18 mouse cellular contexts compared by ENCODE assay signal in genomic region chr3:156463299-156463698, GRCm38 (mm10).
"Had no signal": no experiment of that assay in that cellular context is flagged by ENCODE, and none has a peak within 500 bp of the region (broad histone marks: within the 10 kb centered on the region; RNA-seq: fewer than 3 reads in every experiment).

No protein-coding gene starts in this region.

- ATAC-seq: midbrain, embryonic 15.5 days had no signal

- H3K4me1 ChIP-seq: liver, embryonic 13.5 days; midbrain, embryonic 12.5 days; midbrain, embryonic 15.5 days; neural tube, embryonic 12.5 days; neural tube, embryonic 15.5 days had no signal

- H3K4me3 ChIP-seq: layer of hippocampus, adult 2 months; left cerebral cortex, adult 2 months; liver, embryonic 13.5 days; midbrain, embryonic 12.5 days; midbrain, embryonic 15.5 days; neural tube, embryonic 12.5 days; neural tube, embryonic 15.5 days had no signal

- DNase-seq: kidney, adult 2 months; kidney, postnatal 25 days; layer of hippocampus, postnatal 36 days; liver, embryonic 13.5 days; lung, adult 2 months; lung, postnatal 14 days; right cerebral cortex, adult 18-20 months; right cerebral cortex, postnatal 14 days; right cerebral cortex, postnatal 4 days; thymus, adult 2 months; thymus, postnatal 14 days; thymus, postnatal 4 days had no signal

- H3K36me3 ChIP-seq: liver, embryonic 13.5 days; midbrain, embryonic 12.5 days; midbrain, embryonic 15.5 days; neural tube, embryonic 12.5 days; neural tube, embryonic 15.5 days had no signal

- H3K9me3 ChIP-seq: liver, embryonic 13.5 days; midbrain, embryonic 12.5 days; midbrain, embryonic 15.5 days; neural tube, embryonic 12.5 days; neural tube, embryonic 15.5 days had no signal

- H3K27me3 ChIP-seq: liver, embryonic 13.5 days; midbrain, embryonic 12.5 days; midbrain, embryonic 15.5 days; neural tube, embryonic 12.5 days; neural tube, embryonic 15.5 days had no signal
